Mouse (Mus musculus): ENCODE measurements at regions not wholly inside any gene's neighbourhood (a gene's known extent, or its start where the extent isn't known, plus 50 kb on each side); places are given as distances from the start of the nearest gene placed in this dataset.

DNA sequence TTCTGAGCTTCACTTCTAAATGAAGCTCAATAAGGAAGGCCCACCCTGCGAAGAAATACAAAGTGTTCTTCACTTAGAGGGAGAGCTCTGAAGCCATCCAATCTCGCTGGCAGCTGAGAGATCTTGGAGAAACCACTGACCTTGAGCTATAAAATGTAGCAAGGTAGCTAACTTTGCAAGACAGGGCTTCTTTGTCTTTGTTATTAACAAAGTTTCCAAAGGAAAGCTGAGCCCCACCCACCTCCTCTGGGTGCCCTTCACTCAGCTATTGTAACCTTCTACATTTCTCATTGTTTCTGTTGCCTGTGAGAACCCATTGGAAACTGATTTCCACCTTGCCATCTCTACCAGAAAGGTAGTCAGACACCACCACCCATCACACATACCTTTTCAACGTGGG, 57.2 kb upstream of the Usp9x start:
- no peaks in the 10 kb centered on the region for H3K4me1 ChIP-seq (ENCODE audit: control insufficient read depth, insufficient read depth, low read length)
- H3K36me3 ChIP-seq (ENCODE audit: control insufficient read depth, insufficient read depth, low read length), result no peaks in the 10 kb centered on the region
- TF ChIP-seq CTCF (conservative IDR thresholded peaks at IDR 0.05; ENCODE audit: insufficient read depth, insufficient read length, low read depth, low read length) (no peak), POLR2A (IDR thresholded peaks at IDR 0.05; ENCODE audit: low read depth, low read length) (no peak)
- H3K27me3 ChIP-seq (replicated peaks; ENCODE audit: control insufficient read depth, insufficient read depth, low read length), result no peaks in the 10 kb centered on the region
- H3K4me3 ChIP-seq (ENCODE audit: insufficient read depth, low read depth, low read length), result no peak overlapping the region
- WGBS, result 82% methylated on average over 3 of the region's 3 CpGs
- no peak overlapping the region for H3K27ac ChIP-seq (ENCODE audit: insufficient read depth, low read depth, low read length)
- no peak for DNase-seq

DNA sequence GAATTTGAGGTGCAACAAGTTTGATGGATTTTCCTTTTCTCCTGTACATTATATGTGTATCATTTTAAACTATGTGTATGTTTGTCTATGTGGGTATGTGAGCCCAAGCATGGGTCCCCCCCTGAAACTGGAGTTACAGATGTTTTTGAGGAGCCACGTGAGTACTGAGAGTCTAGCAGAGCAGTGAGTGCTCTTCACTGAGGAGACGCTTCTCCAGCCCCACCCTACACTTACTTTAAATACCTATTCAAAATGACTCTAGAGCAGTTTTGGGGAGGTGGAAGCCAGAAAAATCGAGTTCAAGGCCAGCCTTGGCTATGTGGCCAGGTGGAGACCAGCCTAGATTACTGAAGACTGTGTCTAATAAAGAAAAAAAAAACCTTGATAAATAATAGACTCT, 58.2 kb upstream of the Usp9x start:
- H3K27ac ChIP-seq (ENCODE audit: insufficient read depth, low read depth, low read length), result no peak overlapping the region
- no peaks in the 10 kb centered on the region for H3K4me1 ChIP-seq (ENCODE audit: control insufficient read depth, insufficient read depth, low read length)
- no peak overlapping the region for H3K4me3 ChIP-seq (ENCODE audit: insufficient read depth, low read depth, low read length)
- no peak for DNase-seq
- TF ChIP-seq CTCF (conservative IDR thresholded peaks at IDR 0.05; ENCODE audit: insufficient read depth, insufficient read length, low read depth, low read length) (no peak), POLR2A (IDR thresholded peaks at IDR 0.05; ENCODE audit: low read depth, low read length) (no peak)
- H3K36me3 ChIP-seq (ENCODE audit: control insufficient read depth, insufficient read depth, low read length), result no peaks in the 10 kb centered on the region
- WGBS, result 84% methylated on average over 3 of the region's 3 CpGs
- no peaks in the 10 kb centered on the region for H3K27me3 ChIP-seq (replicated peaks; ENCODE audit: control insufficient read depth, insufficient read depth, low read length)

DNA sequence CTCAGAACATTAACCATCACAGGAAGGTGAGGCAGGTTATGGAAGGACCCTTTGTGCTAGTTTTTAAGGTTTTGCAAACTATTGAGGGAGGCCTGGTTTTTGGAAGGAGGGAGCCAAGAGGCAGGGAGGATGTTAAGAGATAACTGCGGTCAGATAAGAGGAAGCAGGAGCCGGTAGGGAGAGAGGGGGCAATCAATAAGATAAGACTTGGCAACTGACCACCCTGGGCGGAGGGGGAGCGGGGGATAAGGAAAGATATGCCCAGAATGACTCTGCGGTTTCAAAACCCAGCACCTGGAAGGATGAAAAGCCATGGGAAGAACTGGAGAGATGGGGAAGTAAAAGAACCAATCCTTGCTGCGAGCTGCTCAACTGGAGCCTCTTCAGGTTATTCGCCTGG, 80.5 kb upstream of the Usp9x start:
- WGBS, result 83% methylated on average over 7 of the region's 7 CpGs
- Histone ChIP-seq H3K4me3 (ENCODE audit: insufficient read depth, low read depth, low read length) (no peak overlapping the region), H3K36me3 (ENCODE audit: control insufficient read depth, insufficient read depth, low read length) (no peaks in the 10 kb centered on the region), H3K27ac (ENCODE audit: insufficient read depth, low read depth, low read length) (no peak overlapping the region), H3K27me3 (replicated peaks; ENCODE audit: control insufficient read depth, insufficient read depth, low read length) (no peaks in the 10 kb centered on the region), H3K4me1 (ENCODE audit: control insufficient read depth, insufficient read depth, low read length) (peaks cover 4% of the 10 kb centered on the region; the same call in 1 of the 2 replicates)
- DNase-seq, result no peak
- TF ChIP-seq POLR2A (IDR thresholded peaks at IDR 0.05; ENCODE audit: low read depth, low read length) (no peak), CTCF (conservative IDR thresholded peaks at IDR 0.05; ENCODE audit: insufficient read depth, insufficient read length, low read depth, low read length) (no peak)

DNA sequence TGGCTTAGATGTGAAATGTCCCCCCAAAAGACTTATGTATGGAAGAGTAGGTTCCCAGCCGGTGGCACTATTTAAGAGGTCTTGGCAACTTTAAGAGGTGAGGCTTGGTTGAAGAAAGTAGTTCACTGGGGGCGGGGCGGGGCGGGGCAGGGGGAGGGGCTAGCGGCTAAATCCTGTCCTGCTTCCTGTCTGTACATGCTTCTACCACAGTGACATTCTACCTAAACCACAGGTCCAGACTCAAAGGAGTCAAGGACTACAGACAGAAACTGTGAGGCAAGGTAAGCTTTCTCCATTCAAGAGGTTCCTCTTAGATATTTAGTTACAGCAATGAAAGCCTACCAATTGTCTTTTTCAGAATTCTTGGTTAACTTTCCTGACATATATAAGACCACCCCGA, 93.6 kb upstream of the Usp9x start:
- H3K27me3 ChIP-seq (replicated peaks; ENCODE audit: control insufficient read depth, insufficient read depth, low read length), result no peaks in the 10 kb centered on the region
- H3K36me3 ChIP-seq (ENCODE audit: control insufficient read depth, insufficient read depth, low read length), result no peaks in the 10 kb centered on the region
- H3K27ac ChIP-seq (ENCODE audit: insufficient read depth, low read depth, low read length), result no peak overlapping the region
- 78% methylated on average over 6 of the region's 6 CpGs for WGBS
- no peak for DNase-seq
- TF ChIP-seq POLR2A (IDR thresholded peaks at IDR 0.05; ENCODE audit: low read depth, low read length) (no peak), CTCF (conservative IDR thresholded peaks at IDR 0.05; ENCODE audit: insufficient read depth, insufficient read length, low read depth, low read length) (no peak)
- no peak overlapping the region for H3K4me3 ChIP-seq (ENCODE audit: insufficient read depth, low read depth, low read length)
- H3K4me1 ChIP-seq (ENCODE audit: control insufficient read depth, insufficient read depth, low read length), result no peaks in the 10 kb centered on the region

DNA sequence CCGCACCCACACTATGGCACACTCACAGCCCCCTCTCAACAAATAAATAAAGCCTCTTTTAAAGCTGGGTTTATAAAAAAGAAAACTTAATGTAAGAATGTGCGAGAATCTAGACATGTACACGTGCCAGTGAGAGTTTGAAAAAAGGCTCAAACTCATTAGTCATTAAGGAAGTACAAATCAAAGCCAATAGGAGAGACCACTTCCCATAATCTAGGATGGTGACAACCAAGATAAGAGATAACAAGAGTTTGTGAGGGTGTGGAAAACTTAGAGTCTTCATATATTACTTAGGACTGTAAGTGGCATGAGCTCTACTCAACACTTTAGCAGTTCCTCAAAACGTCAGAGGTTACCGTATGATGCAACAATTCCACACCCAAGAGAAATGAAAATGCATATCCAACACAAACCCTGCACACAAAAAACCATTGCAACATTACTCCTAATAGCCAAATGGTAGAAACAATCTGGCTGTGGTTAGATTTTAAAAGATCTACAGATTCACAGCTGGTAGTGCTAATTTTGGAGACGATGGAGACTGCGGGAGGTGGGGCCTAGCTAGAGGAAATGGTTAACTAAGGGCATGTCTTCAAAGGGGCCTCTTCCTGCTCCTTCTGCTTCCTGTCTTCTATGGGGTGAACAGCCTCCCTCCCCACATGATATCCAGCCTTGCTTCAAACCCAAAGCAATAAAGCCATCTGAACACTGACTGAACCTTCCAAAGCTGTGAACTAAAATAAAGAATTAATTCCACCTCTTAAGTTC, 102.1 kb upstream of the Usp9x start:
- 76% methylated on average over 7 of the region's 7 CpGs for WGBS
- no peak for DNase-seq

DNA sequence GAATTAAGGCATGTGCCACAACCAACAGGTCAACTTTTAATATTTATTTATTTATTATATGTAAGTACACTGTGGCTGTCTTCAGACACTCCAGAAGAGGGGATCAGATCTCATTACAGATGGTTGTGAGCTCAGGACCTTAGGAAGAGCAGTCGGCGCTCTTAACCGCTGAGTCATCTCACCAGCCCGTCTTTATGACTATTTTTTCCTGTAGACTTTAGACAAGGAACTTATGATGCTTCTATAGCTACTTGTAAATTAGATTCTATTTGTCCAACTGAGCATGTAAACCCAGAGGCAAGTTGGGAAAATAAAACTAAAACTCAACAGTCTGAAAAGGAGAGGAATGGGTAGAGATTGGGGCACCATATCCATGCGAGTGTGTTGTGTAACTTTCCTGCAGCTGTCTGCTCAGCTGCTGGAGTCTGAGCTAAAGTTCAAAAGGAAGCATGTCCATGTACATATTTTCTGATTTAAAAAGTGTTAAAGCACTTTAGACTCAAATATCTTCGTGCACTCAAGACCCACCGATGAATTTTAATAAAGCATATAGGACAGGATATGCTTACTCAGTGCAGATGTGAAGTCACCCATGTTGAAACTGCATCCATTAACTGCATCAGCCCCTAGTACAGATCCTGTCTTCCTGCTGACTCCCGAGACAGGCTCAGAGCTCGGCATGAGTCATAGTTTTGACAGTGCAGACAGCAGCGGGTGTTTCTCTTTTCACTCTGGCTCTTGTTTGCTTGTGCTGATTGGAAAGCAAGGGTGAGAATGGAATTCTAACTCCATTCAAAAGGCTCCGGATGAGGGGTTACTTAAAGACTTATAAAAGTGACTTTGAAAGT, 111.6 kb upstream of the Usp9x start:
- no peak overlapping the region for H3K4me3 ChIP-seq (ENCODE audit: insufficient read depth, low read depth, low read length)
- no peaks in the 10 kb centered on the region for H3K36me3 ChIP-seq (ENCODE audit: control insufficient read depth, insufficient read depth, low read length)
- DNase-seq, result no peak
- H3K27ac ChIP-seq (ENCODE audit: insufficient read depth, low read depth, low read length), result no peak overlapping the region
- TF ChIP-seq CTCF (conservative IDR thresholded peaks at IDR 0.05; ENCODE audit: insufficient read depth, insufficient read length, low read depth, low read length) (no peak), POLR2A (IDR thresholded peaks at IDR 0.05; ENCODE audit: low read depth, low read length) (no peak)
- 51% methylated on average over 11 of the region's 11 CpGs for WGBS
- no peaks in the 10 kb centered on the region for H3K4me1 ChIP-seq (ENCODE audit: control insufficient read depth, insufficient read depth, low read length)
- no peaks in the 10 kb centered on the region for H3K27me3 ChIP-seq (replicated peaks; ENCODE audit: control insufficient read depth, insufficient read depth, low read length)

More for the DNA sequence above, 102.1 kb upstream of the Usp9x start:
- TF ChIP-seq POLR2A (IDR thresholded peaks at IDR 0.05; ENCODE audit: low read depth, low read length) (no peak), CTCF (conservative IDR thresholded peaks at IDR 0.05; ENCODE audit: insufficient read depth, insufficient read length, low read depth, low read length) (no peak)
- Histone ChIP-seq H3K4me3 (ENCODE audit: insufficient read depth, low read depth, low read length) (no peak overlapping the region), H3K27ac (ENCODE audit: insufficient read depth, low read depth, low read length) (no peak overlapping the region), H3K27me3 (replicated peaks; ENCODE audit: control insufficient read depth, insufficient read depth, low read length) (no peaks in the 10 kb centered on the region), H3K36me3 (ENCODE audit: control insufficient read depth, insufficient read depth, low read length) (no peaks in the 10 kb centered on the region), H3K4me1 (ENCODE audit: control insufficient read depth, insufficient read depth, low read length) (no peaks in the 10 kb centered on the region)

DNA sequence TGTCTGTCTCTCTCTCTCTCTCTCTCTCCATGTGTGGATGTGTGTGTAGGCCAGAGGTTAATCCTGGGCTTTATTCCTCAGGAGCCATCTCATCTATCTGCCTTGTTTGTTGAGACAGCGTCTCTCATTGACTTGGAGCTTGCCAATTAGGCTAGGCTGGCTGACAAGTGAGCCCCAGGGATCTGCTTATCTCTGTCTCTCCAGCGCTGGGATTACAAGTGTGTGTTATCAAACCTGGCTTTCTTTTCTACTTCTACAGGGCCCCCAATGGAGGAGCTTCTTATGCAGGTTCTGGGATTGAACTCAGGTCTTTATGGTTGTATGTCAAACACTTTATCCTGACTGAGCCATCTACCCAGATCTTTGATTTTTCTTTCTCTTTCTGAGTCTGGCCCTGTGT, 112.4 kb upstream of the Usp9x start:
- Histone ChIP-seq H3K4me3 (ENCODE audit: insufficient read depth, low read depth, low read length) (no peak overlapping the region), H3K36me3 (ENCODE audit: control insufficient read depth, insufficient read depth, low read length) (no peaks in the 10 kb centered on the region), H3K4me1 (ENCODE audit: control insufficient read depth, insufficient read depth, low read length) (no peaks in the 10 kb centered on the region), H3K27me3 (replicated peaks; ENCODE audit: control insufficient read depth, insufficient read depth, low read length) (no peaks in the 10 kb centered on the region), H3K27ac (ENCODE audit: insufficient read depth, low read depth, low read length) (no peak overlapping the region)
- WGBS, result 90% methylated on average over 2 of the region's 2 CpGs
- DNase-seq, result no peak
- TF ChIP-seq CTCF (conservative IDR thresholded peaks at IDR 0.05; ENCODE audit: insufficient read depth, insufficient read length, low read depth, low read length) (no peak), POLR2A (IDR thresholded peaks at IDR 0.05; ENCODE audit: low read depth, low read length) (no peak)

Measured in kidney, adult 2 months (tissue).